Mouse (Mus musculus): ENCODE data around the gene Acad11.

Gene Acad11

GRCm38 (mm10) chr9:104144314-104144996 lies 81.3 kb downstream of the Acad11 start:
- DNase-seq (ENCODE audit: inconsistent ontology term), result no peak

DNA sequence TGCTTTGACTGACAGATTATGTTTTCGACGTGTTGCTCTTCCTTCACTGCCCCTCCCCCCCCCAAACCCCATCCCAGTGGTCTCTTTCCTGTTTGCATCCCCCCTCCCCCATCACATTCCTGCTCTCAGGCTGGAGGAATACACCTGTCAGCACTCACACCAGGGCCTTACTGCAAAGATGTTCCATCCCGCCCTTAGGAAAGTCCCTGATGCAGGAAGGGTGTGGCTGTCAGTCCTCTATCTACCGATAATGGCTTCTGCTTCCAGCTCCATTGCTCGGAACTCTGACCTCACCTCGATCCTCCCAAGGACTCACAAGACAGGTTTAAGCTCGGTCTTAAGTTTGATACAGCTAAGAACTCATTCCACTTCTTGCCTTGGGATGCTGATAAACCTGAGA lies 83.5 kb downstream of the Acad11 start:
- no peak for DNase-seq (ENCODE audit: inconsistent ontology term)

- no peak for DNase-seq (ENCODE audit: inconsistent ontology term)
Observed at GRCm38 (mm10) chr9:104148969-104149368, 85.8 kb downstream of the Acad11 start.

DNA sequence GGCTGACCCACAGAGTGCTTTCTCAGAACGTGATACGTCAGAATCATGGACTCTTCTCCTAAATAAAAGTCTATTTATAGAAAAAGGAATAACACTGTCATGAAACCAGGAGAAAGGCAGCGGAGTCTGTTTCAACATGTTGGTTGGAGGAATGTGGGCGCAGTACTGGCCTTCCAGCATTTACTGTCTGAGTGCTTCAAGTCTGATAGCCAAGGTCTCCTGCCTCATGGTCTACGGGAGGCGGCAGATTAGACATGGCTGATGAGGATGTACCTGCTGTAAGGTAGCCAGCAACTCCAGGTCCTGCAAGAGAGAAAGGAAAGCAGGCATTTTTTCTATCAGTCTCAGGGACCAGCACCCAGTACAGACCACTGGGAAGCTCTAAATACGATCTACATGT lies 88.9 kb downstream of the Acad11 start:
- DNase-seq (ENCODE audit: inconsistent ontology term), result no peak

DNA sequence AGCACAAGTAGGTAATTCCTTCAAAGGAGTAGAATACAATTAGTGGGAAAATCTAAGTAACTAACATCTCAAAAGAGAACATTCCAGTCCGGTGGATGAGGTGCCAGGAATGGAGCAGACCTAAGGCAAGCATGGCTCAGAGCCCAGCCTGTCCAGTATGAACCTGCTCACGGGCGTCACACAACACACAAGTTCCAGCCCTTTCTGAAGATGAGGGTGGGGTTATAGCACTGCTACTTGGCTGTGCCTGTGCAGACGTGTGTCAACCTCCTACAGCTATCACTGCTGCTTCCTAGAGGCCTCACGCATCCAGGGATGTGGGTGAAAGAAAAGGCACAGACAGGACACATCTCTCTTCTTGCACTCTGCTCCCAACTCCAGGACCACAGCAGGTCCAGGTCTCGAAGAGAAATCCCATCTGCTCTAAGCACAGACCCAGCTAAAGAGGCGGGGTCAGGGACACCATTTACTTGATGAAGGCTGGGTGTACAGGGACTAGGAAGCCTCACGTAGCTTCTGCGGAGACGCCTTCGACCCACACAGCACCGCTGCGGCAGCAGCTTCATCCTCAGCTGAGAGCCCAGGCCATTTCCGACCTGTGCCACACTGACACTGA lies 92.0 kb downstream of the Acad11 start:
- no peak for DNase-seq (ENCODE audit: inconsistent ontology term)

- no peak for DNase-seq (ENCODE audit: inconsistent ontology term)
Observed at GRCm38 (mm10) chr9:104156506-104156905, 93.3 kb downstream of the Acad11 start.

DNA sequence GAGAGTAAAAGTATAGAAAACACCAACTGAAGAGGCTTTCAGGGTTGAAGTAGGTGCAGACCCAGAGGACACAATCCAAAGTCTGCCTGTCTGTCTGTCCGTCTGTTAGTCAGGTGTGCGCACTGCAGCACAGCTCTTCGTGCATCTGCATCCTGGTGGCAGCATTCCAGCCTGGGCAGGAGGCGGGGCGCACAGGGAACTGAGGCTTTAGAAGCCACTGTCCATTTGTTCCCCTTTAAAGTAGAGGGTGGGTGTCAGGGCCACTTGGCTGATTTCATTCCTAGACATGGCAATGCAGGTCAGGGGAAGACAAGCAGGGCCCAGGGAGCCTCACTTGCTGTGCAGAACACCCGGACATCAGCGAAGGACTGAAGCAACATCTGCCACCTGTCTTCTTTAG lies 94.1 kb downstream of the Acad11 start:
- DNase-seq (ENCODE audit: inconsistent ontology term), result no peak

DNA sequence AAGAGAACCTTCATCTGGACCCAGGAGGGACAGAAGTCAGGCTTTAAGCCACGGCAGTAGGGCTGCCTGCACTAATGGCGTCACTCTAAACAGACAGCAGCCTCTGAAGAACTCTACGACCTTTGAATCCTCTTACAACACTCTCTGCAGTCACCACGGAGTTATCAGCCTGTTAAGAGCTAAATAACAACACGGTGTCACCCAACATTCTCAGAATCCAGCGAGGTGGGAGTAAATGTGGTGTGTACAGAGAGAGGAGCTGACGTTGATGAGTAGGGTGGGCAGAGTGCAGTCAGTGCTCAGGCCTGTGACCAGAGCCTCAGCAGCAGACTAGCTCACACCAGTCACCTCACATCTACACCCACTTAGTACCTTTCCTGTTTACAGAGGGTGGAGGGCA lies 97.9 kb downstream of the Acad11 start:
- DNase-seq (ENCODE audit: inconsistent ontology term), result no peak

DNA sequence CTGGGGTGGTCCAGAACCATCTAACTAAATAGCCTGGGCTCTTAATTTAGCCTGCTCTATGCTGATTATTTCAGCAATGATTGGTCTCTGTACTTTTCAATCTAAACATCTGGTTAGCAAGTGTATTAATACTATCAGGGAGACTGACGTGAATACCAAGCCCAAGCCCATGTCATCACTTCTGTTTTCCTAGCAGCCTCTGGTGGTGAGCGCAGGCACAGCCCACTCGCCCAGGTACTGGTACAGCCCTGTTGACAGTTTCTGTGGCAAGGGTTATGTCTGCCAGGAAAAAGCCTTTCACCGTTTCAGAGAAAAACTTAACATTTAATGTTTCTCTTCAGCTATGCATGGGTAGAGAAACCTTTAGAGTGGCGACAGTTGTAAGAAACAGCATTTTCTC lies 101.0 kb downstream of the Acad11 start:
- DNase-seq (ENCODE audit: inconsistent ontology term), result no peak

DNA sequence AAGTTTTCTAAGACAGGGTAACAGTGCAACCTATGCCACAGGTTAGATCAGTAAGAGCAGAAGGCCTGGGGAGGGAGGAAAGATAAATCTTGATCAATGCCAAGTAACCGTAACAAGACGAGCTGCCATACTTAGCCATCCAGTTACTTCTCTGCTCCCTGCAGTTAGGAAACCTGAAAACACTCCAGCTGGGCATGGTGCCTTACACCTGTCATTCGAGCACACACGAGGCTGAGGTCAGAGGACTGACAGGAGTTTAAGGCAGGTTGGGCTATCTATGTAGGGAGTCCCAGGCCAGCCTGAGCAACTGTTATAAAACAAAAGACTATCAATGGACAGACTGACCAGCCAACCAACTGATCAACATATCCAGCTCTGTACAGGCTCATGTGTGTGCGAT lies 102.7 kb downstream of the Acad11 start:
- DNase-seq (ENCODE audit: inconsistent ontology term), result no peak

DNA sequence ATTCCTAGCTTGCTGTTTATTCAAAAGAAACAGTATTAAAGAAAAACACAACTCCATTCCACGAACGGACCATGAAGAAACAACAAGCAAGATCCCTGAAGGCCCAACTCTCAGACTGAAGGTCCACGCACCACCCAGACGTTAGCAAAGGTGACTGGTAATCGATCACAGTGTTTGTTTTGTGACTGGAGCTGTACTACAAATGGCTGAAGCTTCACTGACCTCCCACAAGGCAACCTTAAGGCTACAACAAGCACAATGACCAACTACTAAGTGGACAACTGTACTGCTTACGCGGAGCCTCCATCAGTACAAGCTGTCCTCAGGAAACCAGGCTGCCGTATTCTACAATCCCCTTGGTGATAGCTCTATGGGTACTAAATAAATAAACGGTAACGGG lies 106.8 kb downstream of the Acad11 start:
- no peak for DNase-seq (ENCODE audit: inconsistent ontology term)

- no peak for DNase-seq (ENCODE audit: inconsistent ontology term)
Observed at GRCm38 (mm10) chr9:104171651-104172050, 108.5 kb downstream of the Acad11 start.

DNA sequence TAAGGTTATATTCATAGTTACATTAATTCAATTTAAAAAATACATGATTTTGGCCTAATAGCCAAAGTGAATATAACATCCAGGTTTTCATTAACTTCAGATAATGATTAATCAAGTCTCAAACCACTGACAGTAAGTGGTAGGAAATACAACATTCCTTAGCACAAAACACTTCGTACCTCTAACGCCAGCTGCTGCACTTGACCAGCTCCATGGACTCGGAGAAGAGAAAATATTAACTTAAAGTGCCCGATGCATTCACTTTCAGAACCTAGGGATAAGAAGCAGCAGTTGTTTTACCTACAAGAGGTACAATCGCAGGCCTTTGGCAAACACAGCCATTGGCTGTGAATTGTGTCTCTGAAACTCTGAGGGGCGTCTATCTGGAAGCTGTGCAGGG lies 109.2 kb downstream of the Acad11 start:
- DNase-seq (ENCODE audit: inconsistent ontology term), result no peak

All from Muller cell, postnatal 12 days (primary cell).